Mouse (Mus musculus) Muller cell, postnatal 12 days (primary cell): ENCODE measurements around the gene Drc3.

Source experiments
- DNase-seq: peaks from one replicate; pipeline ENCODE4 v3.0.0-alpha.2; 2015; ENCODE audit errors: inconsistent ontology term

The Drc3 gene

DNA sequence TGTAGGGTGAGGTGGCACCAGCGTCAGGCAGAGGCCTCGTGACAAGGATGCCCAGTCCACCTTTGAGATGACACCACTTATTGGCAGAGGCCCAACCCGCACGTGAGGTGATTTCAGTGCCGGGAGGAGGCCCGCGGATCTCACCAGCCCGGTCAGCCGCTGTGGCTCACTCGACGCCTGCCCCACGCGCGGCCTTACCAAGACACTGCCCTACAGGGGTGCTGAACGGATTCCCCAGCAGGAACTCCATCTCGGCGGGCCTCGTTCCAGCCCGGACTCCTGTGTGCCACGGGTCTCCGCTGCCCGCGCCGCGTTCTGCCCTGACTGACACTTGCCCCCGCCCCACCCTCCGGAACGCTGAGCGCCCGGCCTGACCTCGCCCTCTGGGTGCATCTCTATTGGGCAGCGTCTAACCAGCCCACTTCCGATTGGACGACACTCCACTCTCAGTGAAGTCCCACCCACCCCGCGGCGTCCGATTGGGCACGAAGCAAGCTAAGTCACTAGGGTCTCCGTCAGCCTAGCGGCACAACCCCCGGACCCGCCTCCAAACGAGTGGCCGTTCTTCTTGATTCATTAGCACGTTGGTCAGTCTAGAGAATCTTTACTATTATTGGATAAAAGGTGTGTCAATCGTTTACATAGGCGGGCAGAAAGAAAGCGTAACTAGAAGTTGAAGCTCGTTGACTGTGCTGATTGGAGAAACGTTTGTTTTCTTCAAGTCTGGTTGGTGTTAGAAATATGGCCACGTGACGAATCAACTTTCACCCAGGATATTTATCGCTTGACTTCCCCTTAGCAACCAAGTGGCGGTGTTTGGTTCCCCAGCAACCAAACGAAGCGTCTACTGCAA, at the start of gene Drc3, which contains the start of gene Tom1l2:
Gene Drc3 (plus strand): TSS at position 771 of the 853 bp plus-strand sequence.
Gene Tom1l2 (minus strand): TSS at position 347 of the 853 bp plus-strand sequence.
- DNase-seq = peak; percentile 100

DNA sequence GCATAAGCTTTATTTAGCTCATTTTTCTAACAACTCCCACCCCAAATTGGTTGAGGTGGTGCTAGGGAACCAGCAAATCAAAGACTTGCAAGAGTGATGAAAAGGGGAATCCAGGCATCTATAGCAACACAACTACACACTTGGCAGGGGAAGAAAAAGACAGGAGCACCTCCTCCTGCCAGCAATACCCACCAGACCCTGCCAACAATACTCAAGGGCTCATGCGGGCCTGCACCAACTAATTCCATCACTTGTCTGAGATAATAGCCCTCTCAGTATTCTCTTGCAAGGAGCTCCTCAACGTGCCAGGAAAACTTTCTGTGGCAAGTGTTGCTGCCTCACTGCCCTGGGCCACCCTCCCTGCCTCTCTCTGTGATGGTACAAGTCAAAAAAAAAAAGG, 49.6 kb upstream of the Drc3 start:
- no peak for DNase-seq

DNA sequence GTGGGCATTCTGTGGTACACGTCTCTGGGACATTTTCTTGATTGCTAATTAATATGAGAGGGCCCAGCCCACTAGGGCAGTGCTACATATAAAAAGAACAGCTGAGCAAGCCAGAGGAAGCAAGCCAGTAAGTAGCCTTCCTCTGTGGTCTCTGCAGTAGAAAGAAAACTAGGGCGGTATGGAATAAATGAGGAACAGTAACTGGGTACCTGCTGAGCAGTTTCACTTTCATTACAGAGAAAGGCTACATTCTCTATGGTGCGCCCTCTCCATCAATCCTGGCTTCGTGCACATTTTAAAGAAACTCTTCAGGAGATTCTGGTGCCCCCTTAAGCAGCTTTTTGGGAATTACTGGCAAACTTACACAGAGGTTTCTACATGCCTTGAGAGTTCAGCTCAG, 47.5 kb upstream of the Drc3 start:
- no peak for DNase-seq

DNA sequence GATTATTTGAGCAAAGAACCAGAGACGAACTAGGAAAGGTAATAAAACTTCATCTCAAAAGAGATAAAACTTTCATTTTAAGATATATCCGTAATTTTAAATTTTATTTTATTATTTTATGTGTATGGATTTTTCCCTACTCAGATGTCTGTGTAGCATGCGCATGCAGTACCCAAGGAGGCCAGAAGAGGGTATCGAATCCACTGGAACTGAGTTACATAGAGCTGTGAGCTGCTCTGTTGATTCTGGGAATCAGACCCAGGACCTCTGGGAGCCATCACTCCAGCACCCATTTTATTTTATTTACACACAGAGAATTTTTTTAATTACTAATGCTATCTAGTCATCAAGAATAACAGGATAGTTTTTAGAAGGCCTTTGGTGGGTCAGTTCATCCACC, 46.3 kb upstream of the Drc3 start:
- DNase-seq = no peak

- no peak for DNase-seq
Observed at GRCm38 (mm10) chr11:60307375-60307825, 45.7 kb upstream of the Drc3 start.

DNA sequence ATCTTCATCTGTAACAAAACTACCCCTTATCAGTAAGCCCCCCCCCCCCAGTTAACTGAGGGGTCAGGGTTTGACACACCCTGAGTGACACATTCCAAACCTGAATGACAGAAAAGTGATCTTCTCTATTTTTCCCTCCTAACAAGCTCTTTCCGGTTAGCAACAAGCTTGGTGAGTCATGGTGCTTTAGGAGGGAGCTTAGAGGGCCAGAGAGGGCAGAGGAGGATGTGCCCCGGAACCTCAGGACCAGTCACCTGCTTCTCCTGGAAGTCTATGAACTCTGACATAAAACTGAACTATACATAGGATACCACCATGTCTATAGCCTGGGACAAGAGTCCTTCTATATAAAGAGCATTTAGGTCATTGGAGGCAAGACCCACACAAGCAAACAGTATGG, 45.1 kb upstream of the Drc3 start:
- DNase-seq = no peak

- DNase-seq = no peak
Observed at GRCm38 (mm10) chr11:60308506-60309116, 44.5 kb upstream of the Drc3 start.

DNA sequence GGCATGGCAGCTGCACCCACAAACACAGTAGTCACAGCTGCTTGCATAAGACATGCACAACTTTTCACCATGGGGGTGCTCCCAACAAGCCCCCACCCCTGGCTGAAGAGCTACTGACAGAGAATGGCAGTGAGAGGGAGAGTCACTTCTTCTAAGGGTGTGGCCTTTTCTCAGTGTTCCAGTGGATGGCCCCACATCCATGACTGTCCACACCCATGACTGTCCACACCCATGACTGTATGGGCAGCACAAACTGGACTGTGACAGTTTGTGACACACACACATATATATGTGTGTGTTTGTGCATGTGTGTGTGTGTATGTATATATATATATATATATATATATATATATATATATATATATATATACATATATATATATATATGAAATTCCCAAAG, 43.3 kb upstream of the Drc3 start:
- no peak for DNase-seq

DNA sequence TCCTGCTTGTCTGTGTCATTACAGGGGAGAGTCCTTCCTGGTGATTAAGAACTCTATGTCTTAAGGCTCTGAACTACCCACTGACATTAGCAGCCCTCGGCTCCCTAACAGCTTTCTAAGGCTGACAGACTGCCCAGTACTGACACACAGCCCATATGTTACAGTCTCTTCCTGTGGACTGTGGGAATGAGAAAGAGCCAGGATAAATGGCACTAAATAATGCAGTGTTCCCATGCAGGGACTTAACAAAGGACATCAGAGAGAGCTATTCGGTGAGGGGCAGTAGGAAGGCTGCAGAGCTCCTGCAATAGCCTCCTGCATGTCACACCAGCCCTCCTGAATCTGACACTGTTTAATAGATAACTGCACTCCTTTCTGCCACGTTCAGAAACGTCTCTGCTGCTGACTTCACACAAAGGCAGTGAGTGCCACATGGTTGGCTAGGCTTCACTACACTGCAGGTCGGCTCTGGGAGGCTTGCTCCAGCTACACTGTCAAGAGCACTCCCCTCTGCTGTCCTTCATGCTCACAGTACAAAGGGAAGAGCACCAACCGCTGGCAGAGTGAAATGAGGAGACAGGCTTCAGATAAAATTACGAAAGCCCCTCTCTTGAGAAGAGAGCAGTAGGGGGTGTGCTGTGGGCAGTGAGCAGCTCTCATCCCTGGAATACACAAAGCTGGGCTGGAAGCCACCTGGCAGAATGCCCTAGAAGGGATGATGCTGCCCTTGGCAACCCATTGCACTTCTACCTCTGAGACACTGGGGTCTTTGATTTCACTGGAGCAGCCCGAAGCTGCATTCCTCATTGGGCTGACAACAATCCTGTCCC, 41.9 kb upstream of the Drc3 start:
- DNase-seq = peak; percentile 99

DNA sequence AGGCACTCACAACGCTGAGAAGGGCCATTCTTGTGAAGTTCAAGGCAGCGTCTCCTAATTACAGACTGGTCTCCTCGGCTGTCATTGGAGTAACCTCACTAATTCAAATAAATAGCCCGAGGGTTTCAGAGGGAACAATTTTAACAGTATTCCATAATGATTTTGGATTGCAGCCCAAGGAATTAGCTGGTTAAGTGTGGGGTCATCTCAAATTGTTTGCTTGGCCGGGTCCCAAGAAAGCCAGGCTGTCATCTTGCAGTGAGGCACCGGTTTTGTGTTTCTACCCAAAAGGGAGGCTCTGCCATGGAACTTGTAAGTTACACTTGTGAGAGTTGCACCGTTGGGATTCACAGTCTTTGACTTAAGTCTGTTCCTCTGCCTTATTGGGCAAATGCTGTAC, 36.9 kb upstream of the Drc3 start:
- peak; percentile 79 for DNase-seq

DNA sequence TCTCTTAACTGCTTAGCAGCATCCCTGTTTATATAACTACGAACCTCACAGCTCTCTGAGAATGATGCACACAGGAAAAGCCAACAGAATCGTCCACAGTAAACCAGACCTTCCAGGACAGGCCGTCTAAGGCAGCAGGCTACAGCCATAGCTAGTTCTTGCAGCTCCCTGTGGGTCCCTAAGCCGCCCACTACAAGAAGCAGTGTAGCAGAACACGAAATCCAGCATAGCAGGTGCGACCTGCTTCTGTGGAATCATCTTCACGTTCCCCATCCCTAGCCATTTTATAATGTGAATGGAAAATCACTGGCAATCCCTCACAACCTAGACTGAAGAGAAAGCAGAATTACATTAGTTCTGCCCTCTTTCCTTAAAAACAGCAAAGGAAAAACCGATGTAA, 36.2 kb upstream of the Drc3 start:
- DNase-seq = no peak

GRCm38 (mm10) chr11:60317376-60318102, 35.6 kb upstream of the Drc3 start:
- no peak for DNase-seq

DNA sequence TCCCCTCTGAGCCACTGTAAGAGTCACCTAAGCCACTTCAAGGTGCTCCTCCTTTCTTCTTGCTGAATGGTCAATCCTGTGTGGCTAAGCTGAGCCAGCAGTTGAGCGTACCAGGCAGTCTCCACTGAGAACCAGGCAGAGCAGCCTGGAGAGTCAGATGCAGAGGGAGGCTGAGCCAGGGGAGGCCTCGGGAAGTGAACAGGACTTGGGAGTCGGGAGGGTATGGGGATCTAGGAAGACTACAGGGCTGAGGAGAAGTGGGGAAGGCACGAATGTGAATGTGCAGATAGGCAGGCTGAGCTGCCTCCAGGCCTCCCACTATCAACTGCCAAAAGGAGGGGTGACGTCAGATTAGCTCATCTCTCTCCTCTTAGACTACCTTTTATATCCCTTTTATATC, 34.4 kb upstream of the Drc3 start:
- no peak for DNase-seq

GRCm38 (mm10) chr11:60319257-60320066, 33.7 kb upstream of the Drc3 start:
- DNase-seq = no peak

- no peak for DNase-seq
Observed at GRCm38 (mm10) chr11:60320426-60321037, 32.6 kb upstream of the Drc3 start.

DNA sequence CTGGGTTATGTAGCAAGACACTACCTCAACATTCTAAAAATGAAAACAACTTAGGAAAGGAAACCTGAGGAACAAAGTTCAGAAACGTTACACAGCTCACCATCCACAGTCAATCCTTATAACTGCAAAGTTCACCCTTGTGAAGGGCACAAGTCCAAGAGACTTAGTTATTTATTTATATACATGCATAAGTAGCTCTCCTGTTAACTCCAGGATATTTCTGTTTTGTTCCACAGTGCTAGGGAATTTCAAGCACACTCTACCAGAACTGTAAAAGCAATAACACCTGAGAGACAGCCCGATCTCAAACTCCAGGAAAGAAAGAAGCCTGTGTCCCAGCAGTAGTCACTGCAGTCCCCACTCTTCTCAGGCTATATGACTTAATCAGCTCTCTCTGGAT, 31.7 kb upstream of the Drc3 start:
- DNase-seq = no peak

DNA sequence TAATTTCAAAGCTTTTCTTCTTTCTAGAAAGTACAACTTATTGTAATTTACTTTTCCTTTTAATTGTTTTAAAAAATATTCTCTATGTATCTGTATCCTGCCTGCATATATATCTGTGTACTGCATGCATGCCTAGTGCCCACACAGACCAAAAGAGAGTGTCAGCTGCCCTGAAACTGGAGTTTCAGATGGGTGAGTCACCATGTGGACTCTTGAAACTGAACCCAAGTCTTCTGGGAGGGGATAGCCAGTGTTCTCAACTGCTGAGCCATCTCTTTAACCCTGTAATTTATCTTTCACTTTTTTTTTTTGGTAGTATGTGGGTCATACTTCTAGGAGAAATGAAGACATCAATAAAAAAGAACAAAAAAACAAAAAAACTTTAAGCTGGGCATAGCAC, 29.4 kb upstream of the Drc3 start:
- DNase-seq = peak; percentile 50

GRCm38 (mm10) chr11:60330551-60330950, 22.6 kb upstream of the Drc3 start:
- no peak for DNase-seq

DNA sequence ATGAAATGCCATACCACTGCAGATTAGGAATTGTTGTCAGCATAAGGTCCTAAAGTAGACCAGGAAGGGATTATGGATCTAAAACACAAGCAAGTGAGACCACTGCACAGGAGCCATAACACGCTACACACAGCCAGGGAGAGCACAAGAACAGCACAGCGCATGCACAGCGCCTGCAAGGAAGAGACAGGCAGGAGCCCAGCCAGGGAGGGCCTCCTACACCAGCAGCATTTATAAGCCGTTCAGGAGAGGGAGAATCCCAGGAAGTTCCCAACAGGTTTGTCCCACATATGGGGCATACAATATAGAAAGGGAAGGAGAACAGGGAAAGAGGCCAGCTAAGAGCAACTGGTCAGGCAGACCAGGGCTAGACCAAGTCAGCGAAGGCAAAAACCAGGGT, 19.7 kb upstream of the Drc3 start:
- no peak for DNase-seq

GRCm38 (mm10) chr11:60334124-60334523, 19.0 kb upstream of the Drc3 start:
- no peak for DNase-seq
